Mouse (Mus musculus): ENCODE measurements around the gene Cd247.

Gene Cd247

GRCm38 (mm10) chr1:165801709-165802310 lies 13.3 kb downstream of the Cd247 start:
- ChIA-PET POLR2A (interaction anchor here in 2 of 4 experiments (0.6 to 1.2 kb wide), 2 partner anchors 13 to 291 kb away, joined by 4 read pairs; no protein-coding TSS in a partner anchor), CTCF (interaction anchor here in 2 of 4 experiments (0.5 to 1.4 kb wide), 2 partner anchors 21 to 42 kb away, joined by 3 to 5 read pairs; no protein-coding TSS in a partner anchor)

DNA sequence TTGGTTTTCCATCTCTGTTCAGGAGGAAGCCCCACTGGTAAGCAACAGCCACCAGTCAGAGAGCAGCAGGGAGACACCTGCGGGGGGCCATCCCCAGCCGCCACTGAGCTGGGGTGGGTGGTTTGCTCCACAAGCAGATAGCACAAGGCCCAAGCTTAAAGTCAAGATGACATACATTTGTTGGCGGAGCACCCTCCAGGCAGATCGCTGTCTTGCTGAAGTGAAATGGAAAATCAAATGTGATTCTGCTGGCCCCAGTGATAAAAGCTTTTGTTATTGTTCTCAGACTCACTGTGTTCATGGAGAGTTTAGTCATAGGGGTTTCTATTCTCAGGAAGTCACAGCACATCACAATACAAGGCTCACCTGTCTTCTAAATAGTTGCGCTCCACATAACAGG lies 14.6 kb downstream of the Cd247 start:
- ChIA-PET CTCF (interaction anchor here in 2 of 4 experiments (0.9 to 1.5 kb wide), 2 partner anchors 23 to 32 kb away, joined by 3 to 4 read pairs; no protein-coding TSS in a partner anchor), POLR2A (interaction anchor here in 1 of 4 experiments (1.0 to 1.2 kb wide), 2 partner anchors 14 to 15 kb away, joined by 3 to 4 read pairs; no protein-coding TSS in a partner anchor)

DNA sequence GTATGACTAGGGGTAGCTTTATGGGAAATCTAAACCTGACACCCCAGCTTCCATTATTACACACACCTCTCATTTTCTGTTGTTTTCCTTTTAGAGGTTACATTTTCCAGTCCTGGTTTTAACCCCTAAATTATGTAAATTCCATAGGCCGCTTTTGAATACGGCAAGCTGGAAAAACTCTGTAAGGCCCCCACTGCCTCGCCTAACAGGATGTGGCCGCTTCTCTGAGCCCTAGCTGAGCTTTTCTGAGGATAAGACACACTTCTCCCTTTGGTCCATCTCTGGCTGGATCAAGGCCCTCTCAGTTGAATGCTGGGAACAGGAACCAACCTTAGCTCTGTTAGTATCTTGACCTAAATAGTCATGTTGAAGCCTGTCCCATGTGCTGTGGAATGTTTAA lies 15.7 kb downstream of the Cd247 start:
- CTCF ChIA-PET: interaction anchor here in 2 of 4 experiments (0.9 to 1.5 kb wide), 2 partner anchors 24 to 33 kb away, joined by 3 to 4 read pairs; no protein-coding TSS in a partner anchor
- POLR2A ChIA-PET: interaction anchor here in 1 of 4 experiments (0.6 kb wide), 1 partner anchor 199 kb away, joined by 5 read pairs; the partner anchor contains the start of gene Pou2f1

GRCm38 (mm10) chr1:165810633-165811032 lies 22.2 kb downstream of the Cd247 start:
- POLR2A ChIA-PET: interaction anchor here in 1 of 4 experiments (0.6 to 0.8 kb wide), 4 partner anchors 29 to 268 kb away, joined by 3 read pairs; no protein-coding TSS in a partner anchor
- CTCF ChIA-PET: interaction anchor here in 1 of 4 experiments (0.6 kb wide), 1 partner anchor 1019 kb away, joined by 3 read pairs; no protein-coding TSS in a partner anchor

GRCm38 (mm10) chr1:165811170-165811569 lies 22.7 kb downstream of the Cd247 start:
- ChIA-PET POLR2A (interaction anchor here in 1 of 4 experiments (0.7 kb wide), 2 partner anchors 30 to 267 kb away, joined by 3 read pairs; no protein-coding TSS in a partner anchor), CTCF (interaction anchor here in 1 of 4 experiments (0.6 kb wide), 1 partner anchor 1020 kb away, joined by 3 read pairs; no protein-coding TSS in a partner anchor)

GRCm38 (mm10) chr1:165812775-165813174 lies 24.3 kb downstream of the Cd247 start:
- ChIA-PET POLR2A (interaction anchor here in 1 of 4 experiments (0.7 kb wide), 1 partner anchor 11 kb away, joined by 4 read pairs; no protein-coding TSS in a partner anchor), CTCF (interaction anchor here in 2 of 4 experiments (0.9 to 1.4 kb wide), 2 partner anchors 12 to 33 kb away, joined by 3 to 4 read pairs; no protein-coding TSS in a partner anchor)

GRCm38 (mm10) chr1:165814116-165814515 lies 25.6 kb downstream of the Cd247 start:
- ChIA-PET POLR2A (interaction anchor here in 1 of 4 experiments (0.9 kb wide), 1 partner anchor 43 kb away, joined by 4 read pairs; no protein-coding TSS in a partner anchor), CTCF (interaction anchor here in 1 of 4 experiments (0.7 kb wide), 1 partner anchor 9 kb away, joined by 3 read pairs; no protein-coding TSS in a partner anchor)

DNA sequence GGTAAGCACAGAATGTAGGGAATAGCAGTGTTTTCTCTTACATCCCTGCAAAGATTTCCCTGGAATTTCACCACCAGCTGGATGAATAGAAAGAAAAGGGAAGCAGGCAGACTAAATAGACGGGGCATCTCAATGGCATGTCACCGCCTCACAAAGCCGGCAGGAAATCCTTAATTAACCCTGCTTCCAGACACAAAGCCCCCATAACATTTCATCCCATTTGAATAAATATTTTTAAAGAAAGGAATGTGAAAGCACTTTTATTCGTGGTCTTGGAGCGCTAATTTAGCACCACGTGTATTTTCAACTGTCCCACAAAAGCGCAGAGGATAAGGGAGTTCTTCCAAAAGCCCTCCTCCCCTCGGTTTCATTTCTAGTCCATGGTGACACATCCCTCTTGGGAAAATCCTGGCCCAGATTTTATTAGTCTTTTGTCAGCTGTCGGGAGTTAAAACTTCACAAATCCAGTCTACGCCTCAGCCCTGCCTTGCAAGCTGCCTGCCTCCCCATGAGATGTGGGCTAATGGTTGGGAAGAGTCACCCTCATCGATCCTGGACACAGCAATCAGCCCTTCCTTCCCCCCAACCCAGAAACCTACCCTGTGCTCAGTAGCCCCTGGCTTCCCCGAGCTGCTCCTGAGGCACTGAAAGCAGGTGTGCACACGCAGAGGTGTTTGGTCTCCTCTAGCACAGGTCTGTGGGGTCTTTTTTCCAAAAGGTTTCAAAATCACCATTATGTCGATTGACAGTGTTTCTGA lies 26.2 kb downstream of the Cd247 start:
- POLR2A ChIA-PET: interaction anchor here in 1 of 4 experiments (0.9 kb wide), 1 partner anchor 43 kb away, joined by 4 read pairs; no protein-coding TSS in a partner anchor
- CTCF ChIA-PET: no interaction called here

DNA sequence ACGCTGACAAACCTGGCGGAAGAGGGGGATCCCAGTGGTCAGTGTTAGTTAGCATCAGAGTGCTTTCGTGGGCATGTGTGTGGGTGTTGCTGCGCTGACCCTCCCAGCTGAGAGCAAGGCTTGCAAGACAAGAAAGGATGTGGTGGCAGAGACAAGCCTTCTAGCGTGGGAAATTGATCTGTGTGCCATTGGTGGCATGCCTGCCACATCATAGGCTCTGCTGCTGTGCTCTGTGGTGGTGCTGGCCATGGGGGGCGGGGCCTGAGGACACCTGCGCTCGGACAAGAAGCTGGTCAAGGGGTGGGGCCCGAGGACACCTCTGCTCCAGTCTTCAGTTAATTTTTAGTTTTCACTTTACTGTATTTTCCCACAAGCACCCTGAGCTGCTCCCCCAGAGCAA lies 27.9 kb downstream of the Cd247 start:
- ChIA-PET POLR2A (interaction anchor here in 1 of 4 experiments (0.5 to 1.4 kb wide), 2 partner anchors 201 to 237 kb away, joined by 3 read pairs; no protein-coding TSS in a partner anchor), CTCF (interaction anchor here in 1 of 4 experiments (1.0 kb wide), 1 partner anchor 36 kb away, joined by 3 read pairs; no protein-coding TSS in a partner anchor)

DNA sequence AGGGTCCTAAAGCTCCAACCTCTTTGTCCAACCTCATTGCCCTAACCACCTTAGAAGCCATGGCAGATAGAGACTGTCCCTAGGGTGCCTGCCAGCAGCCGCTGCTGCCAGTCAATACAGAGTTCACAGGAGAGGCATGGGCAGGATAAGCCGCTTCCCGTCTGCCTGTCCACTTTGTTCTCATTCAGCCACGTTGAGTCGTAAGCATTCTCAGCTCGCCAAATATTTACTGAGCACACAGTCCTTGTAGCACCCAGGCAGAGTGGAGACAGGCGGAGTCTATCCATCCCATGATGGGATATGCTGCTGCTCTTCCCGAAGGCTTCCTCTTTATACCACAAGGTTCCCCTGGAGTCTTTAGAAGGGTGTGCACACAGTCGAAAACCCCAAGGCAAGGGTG lies 28.8 kb downstream of the Cd247 start:
- POLR2A ChIA-PET: interaction anchor here in 1 of 4 experiments (0.6 to 1.4 kb wide), 3 partner anchors 60 to 237 kb away, joined by 3 read pairs; no protein-coding TSS in a partner anchor

DNA sequence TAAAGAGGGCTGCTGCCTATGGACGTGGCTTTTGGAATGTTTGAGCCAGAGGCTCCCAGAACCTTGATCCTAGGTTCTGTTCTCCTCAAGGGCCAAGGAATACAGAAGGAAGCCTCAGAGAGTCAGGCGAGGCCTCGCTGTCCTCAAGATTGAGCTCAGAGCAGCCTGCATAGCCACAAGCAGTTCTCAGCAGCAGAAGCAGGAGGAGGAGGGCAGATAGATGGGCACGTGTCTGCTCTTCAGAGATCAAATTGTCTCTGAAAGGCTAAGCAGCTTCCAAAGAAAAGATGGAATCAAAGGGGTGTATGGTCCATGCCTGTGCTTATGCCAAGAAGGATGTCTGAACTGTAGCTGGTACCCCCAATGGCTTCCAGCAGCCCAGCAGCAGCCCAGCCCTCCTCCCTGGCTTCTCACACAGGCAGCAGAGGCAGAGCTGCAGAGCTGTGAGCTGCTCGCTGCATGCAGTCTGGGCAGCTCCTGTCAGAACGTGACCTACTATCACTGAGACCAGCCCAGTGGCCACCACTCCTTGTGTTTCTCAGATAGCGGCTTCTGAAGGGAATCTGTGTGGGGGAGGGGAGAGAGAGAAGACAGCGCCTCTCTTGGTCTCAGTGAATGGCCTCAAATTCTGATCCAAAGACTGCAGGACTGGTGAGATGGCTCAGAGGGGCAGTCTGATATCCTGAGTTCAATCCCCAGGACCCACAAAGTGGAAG lies 29.8 kb downstream of the Cd247 start:
- CTCF ChIA-PET: interaction anchor here in 2 of 4 experiments (0.6 to 1.5 kb wide), 2 partner anchors 167 to 175 kb away, joined by 3 to 4 read pairs; no protein-coding TSS in a partner anchor
- POLR2A ChIA-PET: interaction anchor here in 1 of 4 experiments (1.6 kb wide), 1 partner anchor 15 kb away, joined by 3 read pairs; no protein-coding TSS in a partner anchor

More for the DNA sequence above, 28.8 kb downstream of the Cd247 start:
- CTCF ChIA-PET: interaction anchor here in 2 of 4 experiments (0.6 to 1.0 kb wide), 2 partner anchors 35 to 174 kb away, joined by 3 read pairs; no protein-coding TSS in a partner anchor

DNA sequence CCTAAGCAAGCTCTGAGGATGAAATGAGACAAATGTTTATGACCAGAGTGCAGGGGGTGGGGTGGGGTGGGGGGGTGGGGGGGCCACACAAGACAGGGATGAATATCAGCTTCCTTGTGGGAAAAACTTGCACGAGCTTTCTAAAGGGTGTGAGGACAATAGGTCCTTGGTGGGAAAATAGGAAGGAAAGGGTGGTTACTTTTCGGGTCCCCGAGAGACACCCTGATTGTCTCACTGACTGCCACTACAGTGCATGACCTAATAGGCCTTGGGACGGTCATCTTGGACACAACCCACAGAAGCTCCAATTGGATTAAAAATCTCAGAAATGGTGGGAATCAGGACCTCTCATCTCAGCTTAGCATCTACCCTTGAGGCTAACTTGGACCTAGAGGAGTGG lies 30.7 kb downstream of the Cd247 start:
- ChIA-PET CTCF (interaction anchor here in 1 of 4 experiments (1.5 kb wide), 1 partner anchor 167 kb away, joined by 4 read pairs; no protein-coding TSS in a partner anchor), POLR2A (interaction anchor here in 1 of 4 experiments (1.6 kb wide), 1 partner anchor 16 kb away, joined by 3 read pairs; no protein-coding TSS in a partner anchor)

DNA sequence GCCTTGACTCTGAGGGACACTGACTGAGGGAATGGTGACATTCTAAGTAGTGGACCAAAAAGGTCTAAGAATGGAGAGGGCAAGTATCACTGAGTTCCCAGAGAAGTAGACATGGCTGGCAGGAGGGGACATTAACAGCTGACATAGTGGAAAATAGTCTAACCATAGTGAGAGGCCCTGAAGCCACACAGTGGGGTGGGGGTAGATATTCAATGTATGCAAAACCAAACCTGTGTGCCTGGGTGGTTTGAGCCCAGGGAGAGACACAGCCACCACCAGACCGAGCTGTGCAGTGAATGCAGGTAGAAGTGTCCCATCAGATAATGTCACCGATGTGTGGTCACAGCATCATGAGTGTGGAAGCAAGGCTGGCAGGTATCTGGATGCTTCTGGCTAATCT lies 33.5 kb downstream of the Cd247 start:
- CTCF ChIA-PET: no interaction called here
- POLR2A ChIA-PET: no interaction called here

DNA sequence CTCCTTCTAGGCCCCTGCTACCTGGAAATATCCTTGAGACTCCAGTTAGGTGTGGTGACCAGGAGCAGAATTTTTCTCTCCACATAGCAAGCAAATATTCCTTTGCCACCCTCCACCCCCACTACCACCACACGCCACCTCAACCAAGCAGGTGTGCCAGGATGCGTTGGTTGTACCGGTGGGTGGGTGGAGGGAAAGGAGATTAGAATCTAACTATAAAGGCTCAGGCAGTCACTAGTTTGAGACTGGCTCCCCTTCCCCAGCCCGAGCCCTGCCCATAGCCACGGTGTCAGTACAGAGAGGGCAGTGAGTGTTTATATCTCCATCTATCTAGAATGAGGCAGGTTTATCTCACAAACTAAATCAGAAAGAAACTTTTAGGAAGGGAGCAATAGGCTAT lies 39.7 kb downstream of the Cd247 start:
- POLR2A ChIA-PET: interaction anchor here in 1 of 4 experiments (0.5 kb wide), 1 partner anchor 16 kb away, joined by 4 read pairs; no protein-coding TSS in a partner anchor

GRCm38 (mm10) chr1:165828615-165829014 lies 40.1 kb downstream of the Cd247 start:
- ChIA-PET POLR2A (no interaction called here), CTCF (no interaction called here)

More for the DNA sequence above, 39.7 kb downstream of the Cd247 start:
- CTCF ChIA-PET: no interaction called here

DNA sequence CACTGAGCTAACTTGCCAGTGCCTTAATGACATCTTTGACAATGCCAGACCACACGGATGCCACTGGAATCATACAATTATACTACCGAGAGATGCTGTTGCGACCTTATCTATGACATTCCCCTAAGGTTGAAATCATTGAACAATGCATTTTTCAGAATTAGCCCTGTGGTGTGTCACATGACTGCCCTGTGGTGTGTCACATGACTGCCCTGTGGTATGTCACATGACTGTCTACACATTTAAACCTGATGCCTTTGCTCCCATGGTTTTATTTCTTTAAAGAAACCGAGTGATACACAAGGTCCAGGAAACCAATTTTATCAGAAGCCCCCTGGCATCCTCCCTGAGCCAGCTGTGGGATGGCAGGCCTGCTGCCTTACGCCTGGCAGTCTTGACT lies 41.4 kb downstream of the Cd247 start:
- POLR2A ChIA-PET: no interaction called here
- CTCF ChIA-PET: no interaction called here

DNA sequence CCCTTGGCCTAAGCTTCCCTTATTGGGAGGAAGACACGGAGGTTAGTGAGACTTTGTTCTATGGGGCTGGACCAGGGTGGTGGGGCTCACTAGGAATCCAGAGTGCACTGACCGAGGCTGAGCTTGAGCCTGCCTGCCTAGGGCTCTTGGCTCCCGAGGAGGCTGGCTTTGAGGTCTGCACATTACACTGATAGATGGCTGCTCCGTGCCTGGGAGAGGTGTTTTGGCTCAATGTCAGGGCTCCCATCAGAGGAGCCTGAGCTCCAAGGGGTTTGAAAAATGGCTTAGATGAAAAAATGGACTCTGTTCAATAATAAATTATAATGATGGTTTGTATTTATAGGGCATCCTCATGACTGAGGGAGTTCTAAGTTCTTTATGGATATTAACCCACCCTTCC lies 44.8 kb downstream of the Cd247 start:
- CTCF ChIA-PET: interaction anchor here in 2 of 4 experiments (0.6 to 1.6 kb wide), 2 partner anchors 53 to 65 kb away, joined by 3 to 4 read pairs; no protein-coding TSS in a partner anchor
- POLR2A ChIA-PET: interaction anchor here in 1 of 4 experiments (0.7 to 1.6 kb wide), 4 partner anchors 8 to 92 kb away, joined by 3 to 6 read pairs (median 4); no protein-coding TSS in a partner anchor

Measured in embryonic stem cell, embryonic (primary cell).